Mouse (Mus musculus): ENCODE measurements around the gene Zdhhc17. TPM values are rescaled to one million over a fixed set of nuclear protein-coding genes. Genes with fewer than 3 reads are reported as not detected.

The Zdhhc17 gene
- total RNA-seq, 4 experiments from 2014 or later, result 20.8 to 27.2 (median 23.2) TPM

DNA sequence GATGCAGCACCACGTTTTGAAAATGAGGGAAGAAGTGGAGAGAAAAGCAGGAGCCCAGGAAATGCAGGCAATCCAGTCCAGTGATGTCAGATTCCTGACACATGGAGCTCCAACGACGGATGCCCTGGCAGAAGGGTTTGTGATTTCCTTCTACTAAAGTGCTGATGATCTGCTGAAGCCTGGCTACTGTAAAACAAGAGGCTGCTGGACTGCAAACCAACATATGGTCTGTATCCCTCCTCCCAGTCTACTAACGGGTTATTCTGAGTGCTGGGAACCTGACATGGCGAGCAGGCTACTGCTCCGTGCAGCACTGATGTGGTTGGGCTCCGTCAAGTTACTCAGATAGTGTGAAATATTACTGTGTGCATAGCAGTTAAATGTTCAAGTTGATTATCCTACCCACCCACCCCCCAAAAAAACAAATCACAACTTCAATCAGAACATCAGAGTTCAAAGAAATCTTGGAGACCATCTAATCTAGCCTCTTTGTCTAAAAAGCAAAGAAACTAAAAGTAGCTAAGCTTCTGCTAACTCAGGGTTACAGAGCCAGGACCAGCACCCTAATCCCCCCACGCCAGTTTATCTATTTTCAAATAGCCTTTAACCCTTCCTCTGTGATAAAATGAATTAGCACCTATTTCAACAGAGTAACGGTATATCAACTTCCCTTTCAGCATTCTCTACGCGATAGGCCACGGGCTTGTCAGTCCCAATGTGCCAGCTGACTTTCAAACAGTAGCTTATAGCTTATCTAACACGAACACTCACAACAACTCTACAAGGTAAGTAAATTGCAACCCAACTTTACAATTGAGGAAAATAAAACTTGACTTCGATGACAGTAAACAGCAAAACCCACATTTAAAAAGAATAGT, 4.1 kb downstream of the Zdhhc17 start:
- no peak for DNase-seq (ENCODE audit: low spot score)

DNA sequence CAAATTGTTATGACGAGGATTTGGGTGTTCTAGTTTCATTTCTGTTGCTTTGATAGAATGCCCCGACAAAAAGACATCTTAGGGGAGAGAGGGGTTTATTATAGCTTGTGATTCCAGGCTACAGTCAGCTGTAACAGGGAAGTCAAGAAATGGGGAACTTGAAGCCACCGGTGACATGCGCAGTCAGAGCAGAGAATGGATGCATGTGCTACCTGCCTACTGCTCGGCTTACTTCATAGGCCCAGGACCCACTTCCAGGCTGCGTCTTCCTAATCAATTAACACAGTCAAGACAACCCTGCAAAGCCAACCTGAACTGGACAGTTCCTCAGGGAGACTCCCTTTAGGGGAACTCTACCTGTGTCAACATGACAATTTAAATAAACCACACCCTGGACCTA, 5.7 kb downstream of the Zdhhc17 start:
- no peak for DNase-seq (ENCODE audit: low spot score)

DNA sequence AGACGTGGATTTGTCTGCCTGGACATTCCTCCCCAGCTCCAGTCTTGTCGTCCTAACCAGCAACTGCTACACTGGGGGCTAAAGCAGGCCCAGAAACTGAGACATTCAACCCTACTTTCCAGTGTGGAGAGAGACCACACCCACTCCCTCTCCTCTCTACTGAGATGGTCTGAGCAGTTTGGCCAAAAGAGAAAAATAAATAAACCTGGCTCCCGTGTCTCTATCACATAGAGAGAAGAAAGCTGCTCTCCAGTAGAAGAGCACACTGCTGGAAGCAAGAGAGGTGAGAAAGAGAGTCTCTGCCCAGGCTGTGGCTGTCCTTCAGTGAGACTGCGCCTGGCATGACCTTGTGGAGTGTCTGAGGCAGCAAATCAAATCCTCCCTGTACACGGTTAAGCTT, 10.7 kb downstream of the Zdhhc17 start:
- DNase-seq (ENCODE audit: low spot score), result no peak

DNA sequence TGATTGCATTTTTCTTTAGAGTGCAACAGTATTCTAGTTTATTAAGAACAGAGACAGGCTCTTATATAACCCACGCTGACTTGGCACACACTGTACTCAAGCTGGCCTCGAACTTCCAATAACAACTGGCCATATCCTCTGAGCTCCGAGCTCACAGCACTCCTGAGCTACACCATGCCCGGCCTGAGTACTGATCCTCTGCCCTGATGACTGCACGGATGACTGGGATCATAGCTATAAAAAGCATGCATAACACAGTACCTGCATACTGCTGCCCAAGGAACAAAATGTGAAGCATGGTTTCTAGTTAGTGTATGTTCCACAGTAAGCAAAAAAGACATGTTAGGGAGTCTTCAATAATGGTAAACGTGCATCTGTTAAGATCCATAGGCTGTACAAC, 12.8 kb downstream of the Zdhhc17 start:
- DNase-seq (ENCODE audit: low spot score), result no peak

DNA sequence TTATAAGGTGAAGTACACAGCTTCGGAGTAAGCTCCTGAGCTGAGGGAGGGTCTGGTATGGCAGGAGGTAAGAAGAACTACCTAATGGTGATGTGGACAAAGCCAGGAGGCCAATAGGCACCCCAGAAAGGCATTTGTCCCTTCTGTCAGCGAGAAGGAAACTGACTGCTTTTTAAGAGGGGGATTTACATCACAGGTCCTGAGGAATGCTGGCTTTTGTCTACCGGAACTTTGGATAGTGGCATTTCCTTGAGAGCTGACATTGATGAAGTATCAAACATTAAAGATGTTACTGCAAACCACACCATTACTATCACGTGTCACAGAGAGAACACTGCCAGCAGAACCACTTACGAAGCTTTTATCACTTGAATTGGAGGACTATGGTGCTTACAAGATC, 15.2 kb downstream of the Zdhhc17 start:
- DNase-seq (ENCODE audit: low spot score), result no peak

DNA sequence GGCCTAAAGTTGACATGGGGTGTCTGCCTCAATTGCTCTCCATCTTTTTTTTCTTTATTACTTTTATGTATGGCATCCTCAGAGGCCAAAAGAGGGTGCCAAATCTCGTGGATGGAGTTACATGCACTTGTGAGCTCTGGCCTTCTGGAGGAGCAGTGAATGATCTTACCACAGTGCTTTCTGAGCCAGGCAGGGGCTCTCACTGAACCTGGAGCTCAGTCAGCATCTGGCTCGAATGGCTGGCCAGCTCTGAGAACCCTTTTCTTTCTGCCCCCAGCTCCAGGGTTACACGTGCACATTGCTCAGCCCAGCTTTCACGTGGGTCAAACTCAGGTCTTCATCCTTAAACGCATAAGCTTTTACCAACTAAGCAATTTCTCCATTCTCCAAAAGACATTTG, 16.7 kb downstream of the Zdhhc17 start:
- DNase-seq (ENCODE audit: low spot score), result no peak

DNA sequence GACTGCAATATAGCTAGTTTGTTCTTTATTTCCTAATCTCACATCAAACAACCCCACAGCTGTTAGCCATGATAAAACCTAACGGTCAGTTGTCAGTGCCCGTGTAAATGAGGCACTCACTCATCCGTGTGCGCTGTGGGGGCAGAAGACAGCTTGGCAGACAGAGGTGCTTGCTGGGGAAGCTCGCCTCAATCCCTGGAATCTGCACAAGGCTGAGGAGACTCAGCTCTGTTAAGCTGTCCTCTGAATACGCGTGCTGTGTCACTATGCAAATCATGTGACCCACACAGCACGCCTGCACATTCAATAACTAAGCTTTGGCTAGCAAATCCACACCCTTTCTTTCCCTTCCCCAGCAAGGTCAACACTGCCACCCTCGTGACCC, 17.9 kb downstream of the Zdhhc17 start:
- no peak for DNase-seq (ENCODE audit: low spot score)

DNA sequence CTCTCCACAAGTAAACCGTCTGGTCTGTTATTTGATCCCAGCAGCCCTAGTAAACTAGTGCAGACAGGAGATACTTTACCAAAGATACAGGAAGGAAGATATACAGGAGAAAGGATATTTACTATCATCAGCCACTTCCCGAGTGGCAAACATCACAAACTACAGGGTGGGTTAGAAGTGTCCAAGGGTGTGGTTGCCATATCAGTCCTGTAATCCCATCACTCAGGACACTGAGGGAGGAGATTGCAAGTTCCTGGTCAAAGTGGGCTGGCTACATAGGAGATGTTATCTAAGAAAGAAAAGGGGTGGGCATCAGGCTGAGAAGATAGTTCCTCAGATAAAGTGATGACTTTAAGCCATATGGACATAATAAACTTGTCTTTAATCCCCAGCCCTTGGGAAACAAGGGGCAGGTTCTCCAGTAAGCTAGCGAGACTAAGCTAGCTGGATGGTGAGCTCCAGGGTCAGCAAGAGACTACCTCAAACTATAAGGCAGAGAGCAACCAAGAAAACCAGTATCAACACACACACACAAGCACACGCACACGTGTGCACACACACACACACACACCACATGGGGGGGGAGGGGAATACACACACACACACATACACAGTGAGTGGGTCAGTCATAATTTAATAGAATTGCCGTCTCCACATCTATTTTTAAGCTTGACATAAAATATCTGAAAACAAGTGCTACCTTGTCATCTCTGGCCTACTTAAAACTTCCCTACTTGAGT, 18.5 kb downstream of the Zdhhc17 start:
- no peak for DNase-seq (ENCODE audit: low spot score)

DNA sequence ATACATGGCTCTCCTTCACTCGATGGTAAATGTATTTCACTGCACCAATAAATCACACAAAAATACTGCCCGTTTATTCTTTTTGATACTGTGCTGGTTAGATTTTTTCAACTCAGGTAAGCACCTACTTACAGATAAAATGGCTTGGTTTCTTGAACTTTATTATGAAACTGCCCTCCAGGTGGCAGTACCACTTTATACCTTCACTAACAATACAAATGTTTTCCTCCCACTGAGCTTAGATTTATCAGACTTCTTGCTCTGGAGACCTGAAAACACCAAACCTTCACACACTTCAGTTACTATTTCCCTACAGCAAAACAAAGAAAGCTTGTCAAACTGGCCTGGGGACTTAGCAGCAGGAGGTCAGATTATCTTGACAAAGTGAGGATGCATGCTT, 20.2 kb downstream of the Zdhhc17 start:
- peak; percentile 55 for DNase-seq (ENCODE audit: low spot score)

DNA sequence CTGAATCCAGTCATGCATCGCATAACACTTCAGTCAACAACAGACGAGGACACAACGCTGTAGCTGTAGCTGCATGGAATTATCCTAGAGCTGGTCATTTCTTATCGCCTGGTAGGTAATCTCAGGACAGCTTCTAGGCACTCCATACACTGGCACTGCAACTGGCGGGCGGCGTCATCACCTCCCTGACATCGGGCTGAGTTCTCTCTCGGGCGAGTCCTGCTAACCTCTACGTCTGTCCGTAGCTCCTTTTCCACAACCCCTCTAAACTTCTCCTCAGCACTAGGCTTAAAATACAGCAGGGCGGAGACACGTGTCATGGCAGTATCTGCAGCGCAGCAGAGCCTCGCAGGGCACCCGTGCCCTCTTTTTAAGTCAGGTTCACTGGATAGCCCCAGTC, 23.3 kb downstream of the Zdhhc17 start:
- no peak for DNase-seq (ENCODE audit: low spot score)

DNA sequence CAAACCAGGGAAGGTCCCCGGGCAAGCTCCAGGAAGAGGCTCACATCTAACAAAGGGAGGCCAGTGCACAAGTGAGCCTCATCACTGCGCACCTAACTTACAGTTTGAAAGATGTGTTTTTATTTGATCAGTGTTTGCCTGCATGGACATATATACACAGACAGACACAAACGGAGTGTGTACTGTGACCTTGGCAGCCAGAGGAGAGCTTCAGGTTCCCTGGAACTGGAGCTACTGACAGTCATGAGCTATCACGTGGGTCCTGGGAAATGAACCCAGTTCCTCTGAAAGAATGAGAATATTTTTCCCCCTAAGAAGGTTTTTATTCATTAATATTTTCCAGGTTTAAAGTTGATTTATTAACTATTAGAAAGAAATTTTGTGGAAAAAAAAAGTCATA, 27.2 kb downstream of the Zdhhc17 start:
- no peak for DNase-seq (ENCODE audit: low spot score)

DNA sequence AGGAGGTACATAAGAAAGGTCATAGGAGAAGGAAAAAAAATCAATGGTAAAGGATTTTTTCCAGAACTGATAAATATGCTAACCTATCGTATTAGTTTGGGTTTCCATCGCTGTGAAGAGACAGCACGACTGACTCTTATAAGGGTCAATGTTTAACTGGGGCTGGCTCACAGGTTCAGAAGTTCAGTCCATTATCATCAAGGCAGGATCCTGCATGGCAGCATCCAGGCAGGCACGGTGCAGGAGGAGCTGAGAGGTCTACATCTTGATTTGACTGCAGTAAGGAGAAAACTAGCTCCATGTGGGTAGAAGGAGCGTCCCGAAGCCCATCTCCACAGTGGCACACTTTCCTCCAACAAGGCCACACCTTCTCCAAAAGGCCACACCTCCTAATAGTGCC, 29.5 kb downstream of the Zdhhc17 start:
- no peak for DNase-seq (ENCODE audit: low spot score)

DNA sequence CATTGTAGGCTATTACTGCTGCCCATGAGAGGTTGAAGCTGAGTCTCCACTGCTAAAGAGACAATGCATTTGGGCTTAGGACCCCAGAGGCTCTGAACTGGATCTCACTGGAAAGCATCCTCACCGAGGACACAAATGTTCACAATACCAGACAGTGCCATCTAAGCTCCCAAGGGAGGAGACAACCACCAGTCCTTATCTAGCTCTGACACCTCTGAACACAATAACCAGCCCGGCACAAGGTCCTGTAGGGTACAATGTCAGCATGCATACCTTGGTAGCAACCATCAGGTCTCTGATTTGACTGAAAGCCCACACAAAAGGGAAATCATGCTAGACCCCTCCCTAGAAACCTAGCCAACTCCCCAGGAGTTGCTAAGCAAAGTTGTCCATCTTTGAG, 30.5 kb downstream of the Zdhhc17 start:
- DNase-seq (ENCODE audit: low spot score), result no peak

DNA sequence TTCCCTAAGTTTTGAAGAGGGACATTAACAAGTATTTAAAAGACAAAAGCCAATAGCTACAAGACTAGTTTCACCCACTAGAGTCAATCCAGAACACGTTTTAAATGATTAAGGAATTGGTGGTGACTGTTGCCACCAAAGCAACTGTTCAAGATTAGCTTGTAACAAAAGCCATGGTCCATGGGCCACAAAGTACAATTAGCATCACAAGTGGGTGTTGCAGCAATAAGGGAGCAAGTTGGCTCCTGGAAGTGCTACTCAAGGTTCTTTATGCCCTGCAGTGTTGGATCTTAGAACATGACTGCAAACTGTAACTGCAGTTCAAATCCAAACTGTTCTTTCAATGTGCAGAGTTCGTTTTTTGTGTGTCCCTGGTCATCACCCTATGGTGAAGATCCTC, 32.6 kb downstream of the Zdhhc17 start:
- DNase-seq (ENCODE audit: low spot score), result no peak

DNA sequence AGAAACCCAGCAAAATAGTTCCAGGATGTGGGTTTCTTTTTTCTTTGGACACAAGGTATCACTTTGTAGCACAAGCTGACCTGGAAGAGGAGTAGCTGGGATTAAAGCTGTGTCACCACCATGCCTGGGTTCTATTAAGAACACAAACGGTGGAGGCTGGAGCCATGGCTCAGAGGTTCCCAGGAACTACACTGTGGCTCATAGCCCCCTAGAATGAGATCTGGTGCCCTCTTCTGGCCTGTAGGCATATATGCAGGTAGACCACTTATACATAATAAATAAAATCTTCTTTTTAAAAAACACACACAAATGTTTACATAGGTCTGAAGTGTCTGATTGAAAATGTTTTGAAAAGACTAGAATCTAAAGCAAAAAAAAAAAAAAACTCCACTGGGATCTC, 33.9 kb downstream of the Zdhhc17 start:
- no peak for DNase-seq (ENCODE audit: low spot score)

DNA sequence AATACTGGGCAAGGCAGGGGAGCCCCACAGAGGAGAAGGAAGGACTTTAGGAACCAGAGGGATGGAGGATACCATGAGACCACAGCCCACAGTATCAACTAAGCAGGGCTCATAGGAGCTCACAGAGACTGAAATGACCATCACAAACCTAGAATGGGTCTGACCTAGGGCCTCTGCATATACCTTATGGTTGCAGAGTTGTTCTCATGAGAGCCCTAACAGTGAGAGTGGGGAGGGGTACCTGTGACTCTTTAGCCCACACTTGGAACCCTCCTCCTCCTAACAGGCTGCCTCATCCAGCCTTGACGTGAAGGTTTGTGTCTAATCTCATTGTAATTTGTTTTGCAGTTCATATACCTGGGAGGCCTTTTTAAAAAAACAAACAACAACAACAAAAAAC, 35.1 kb downstream of the Zdhhc17 start:
- DNase-seq (ENCODE audit: low spot score), result no peak

DNA sequence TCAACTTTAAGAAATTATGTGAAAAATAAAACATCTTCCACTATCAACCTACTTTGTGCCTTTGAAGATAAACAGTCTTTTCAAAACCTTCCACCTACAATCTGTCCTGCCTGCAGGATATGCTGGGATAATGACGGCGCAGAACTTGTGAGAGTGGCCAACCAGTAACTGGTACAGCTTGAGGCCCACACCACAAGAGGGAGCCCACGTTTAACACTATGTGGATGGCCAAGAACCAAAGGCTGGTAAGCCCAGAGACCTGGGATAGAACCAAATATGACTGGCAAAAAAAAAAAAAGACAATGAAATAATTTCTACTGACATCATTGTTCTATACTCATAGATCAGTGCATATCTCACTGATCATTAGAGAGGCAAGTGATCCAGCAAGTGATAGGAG, 35.5 kb downstream of the Zdhhc17 start:
- peak; percentile 43 for DNase-seq (ENCODE audit: low spot score)

DNA sequence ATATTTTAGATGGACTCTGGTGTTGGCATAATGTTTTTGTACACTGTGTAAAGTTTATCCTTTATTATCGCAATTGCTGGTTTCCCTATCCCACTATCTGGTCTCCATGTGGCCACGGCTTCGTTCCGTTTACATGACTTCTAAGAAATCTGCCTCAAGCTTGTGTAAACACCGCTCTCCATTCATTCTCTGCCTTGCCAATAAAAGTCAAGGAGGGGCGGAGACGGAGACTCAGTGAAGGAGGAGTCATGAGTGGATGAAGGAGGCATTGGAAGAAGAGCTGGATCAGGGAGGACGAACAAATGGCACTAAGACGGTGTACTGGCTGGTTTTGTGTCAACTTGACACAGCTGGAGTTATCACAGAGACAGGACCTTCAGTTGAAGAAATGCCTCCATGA, 37.9 kb downstream of the Zdhhc17 start:
- DNase-seq (ENCODE audit: low spot score), result no peak

DNA sequence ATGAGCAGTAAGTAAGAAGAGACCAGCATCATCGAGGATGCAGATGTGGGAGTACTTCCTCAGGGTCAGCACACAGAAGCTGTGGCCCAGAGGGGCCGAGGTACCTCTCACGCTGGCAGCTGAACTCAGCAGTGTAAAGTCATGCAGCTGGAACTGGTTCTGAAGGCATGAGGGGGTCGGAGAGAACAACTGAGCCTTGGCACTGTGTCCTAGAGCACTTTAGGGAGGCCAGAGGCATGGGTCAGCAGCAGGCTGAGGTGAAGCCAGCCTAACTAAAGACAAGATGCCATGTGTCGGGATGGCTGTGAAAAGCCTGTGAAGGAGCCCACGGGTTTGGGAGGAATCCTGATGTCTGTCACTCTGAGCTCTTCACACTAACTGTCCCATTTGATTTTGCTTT, 38.5 kb downstream of the Zdhhc17 start:
- DNase-seq (ENCODE audit: low spot score), result no peak

DNA sequence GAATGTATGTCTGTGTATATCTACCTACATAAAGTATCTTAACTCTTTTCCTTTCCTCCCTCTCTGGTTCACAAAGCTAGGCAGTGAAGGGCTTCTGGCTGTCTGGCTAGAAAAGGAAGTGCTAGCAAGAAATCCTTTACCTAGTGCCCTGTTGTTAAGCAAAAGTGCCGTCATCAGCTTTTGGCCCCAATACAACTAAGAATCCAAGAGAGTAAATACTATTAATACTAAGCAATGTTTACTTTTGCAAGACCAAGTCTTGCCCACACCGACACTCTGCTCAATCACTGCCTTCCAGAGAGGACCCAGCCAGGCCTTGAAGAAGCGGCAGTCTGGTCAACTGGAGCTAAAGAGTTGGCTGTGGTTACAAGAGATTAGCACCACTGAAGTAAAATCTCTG, 38.9 kb downstream of the Zdhhc17 start:
- DNase-seq (ENCODE audit: low spot score), result no peak

DNA sequence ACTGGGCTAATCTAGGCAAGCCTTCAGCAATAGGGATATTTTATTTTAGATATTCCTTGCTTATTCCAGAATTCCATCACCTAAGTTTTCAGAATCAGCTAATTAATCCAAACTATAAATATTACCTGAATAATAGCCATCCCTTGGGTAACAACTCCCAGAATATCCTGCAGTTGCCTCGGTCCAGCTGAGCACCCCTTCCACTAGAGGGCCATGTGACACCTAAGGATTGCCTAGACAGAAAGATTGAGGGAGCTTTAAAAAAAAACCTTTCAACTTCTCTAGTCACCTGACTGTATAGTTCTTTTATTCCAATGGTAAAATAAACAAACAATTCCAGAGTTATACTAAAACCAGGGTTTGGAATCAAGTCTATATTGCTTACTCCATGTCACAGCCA, 47.8 kb downstream of the Zdhhc17 start:
- DNase-seq (ENCODE audit: low spot score), result no peak

DNA sequence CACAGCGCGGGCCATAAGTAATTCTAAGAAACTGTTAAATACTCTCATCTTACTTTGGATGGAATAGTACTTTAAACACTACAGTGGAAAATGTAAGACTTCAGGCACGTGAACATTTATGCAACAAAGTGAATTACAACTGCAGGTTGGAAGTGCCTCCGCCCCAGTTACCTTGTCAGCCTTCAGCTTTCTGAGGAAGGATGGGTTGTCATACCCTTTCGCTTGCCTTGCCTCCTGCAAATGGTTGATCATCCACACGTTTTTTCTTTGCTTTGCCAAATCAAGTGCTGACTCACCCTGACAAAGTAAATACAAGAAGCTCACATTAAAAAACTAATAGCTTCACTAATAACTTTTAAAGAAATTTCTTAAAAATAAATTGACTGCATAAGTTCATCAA, 49.1 kb downstream of the Zdhhc17 start:
- no peak for DNase-seq (ENCODE audit: low spot score)

DNA sequence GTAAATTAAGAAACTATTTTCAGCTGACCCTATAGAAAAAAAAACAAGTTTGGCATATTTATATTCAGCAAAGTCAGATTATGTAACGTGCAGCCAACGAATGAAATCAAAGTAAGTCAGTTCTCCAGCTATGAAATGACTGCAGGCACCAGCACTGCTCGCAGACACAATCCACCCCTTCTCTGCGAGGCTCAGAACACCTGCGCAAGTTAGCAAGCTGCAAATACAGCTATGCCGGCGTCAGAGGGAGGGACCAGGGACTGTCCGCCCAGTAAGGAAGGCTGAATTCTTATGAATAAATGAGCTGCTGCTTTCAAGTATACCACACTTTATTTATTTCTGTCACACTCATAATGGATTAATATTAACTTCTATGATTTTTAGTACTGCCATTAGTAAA, 50.2 kb downstream of the Zdhhc17 start:
- DNase-seq (ENCODE audit: low spot score), result no peak

Measured in heart, adult 8-10 months (tissue).